Mouse (Mus musculus) lung, embryonic 15.5 days (tissue): Measurements from ENCODE around the gene Xlr5a. TPM values are rescaled to one million over a fixed set of nuclear protein-coding genes. Genes with fewer than 3 reads are reported as not detected.

Experiments used
- polyA plus RNA-seq: library from polyadenylated mRNA; unstranded; fragments of >200 nt; fragmentation: Nextera tagmentation; extraction: Ambion mirVana; gene quantifications from 2 replicates; pipeline ENCODE4 v1.2.1, GENCODE M21; 2015

Gene Xlr5a
- polyA plus RNA-seq, 1 experiment from 2014 or later: 0.17 TPM

Other genes with a start within 250 kb of the Xlr5a start
- gene Pnma3, start 228.2 kb downstream of the Xlr5a start, polyA plus RNA-seq: 0.17 and 0.18 TPM in 2 replicates
- 0.87 and 2.5 TPM in 2 replicates for gene Xlr4a, start 210.5 kb downstream of the Xlr5a start, polyA plus RNA-seq
- 2.2 and 4.1 TPM in 2 replicates for gene Xlr3a, start 195.9 kb downstream of the Xlr5a start, polyA plus RNA-seq
- gene Gm14685, start 175.9 kb downstream of the Xlr5a start, polyA plus RNA-seq: 0.11 and 0.14 TPM in 2 replicates
- not detected in 2 replicates for gene Xlr5b, start 144.2 kb downstream of the Xlr5a start, polyA plus RNA-seq
- not detected in 2 replicates for gene DXBay18, start 143.5 kb downstream of the Xlr5a start, polyA plus RNA-seq
- gene Spin2d, start 116.0 kb downstream of the Xlr5a start, polyA plus RNA-seq: not detected in 2 replicates
- gene Xlr3b, start 100.8 kb downstream of the Xlr5a start, polyA plus RNA-seq: 9.5 and 10.6 TPM in 2 replicates
- 0.48 and 1.2 TPM in 2 replicates for gene Xlr4b, start 78.6 kb downstream of the Xlr5a start, polyA plus RNA-seq
- 11.7 and 11.9 TPM in 2 replicates for gene F8a, start 64.7 kb downstream of the Xlr5a start, polyA plus RNA-seq
- gene Xlr4c, start 49.8 kb downstream of the Xlr5a start, polyA plus RNA-seq: 0.98 TPM in 1 of 2 replicates, not detected in the other
- not detected in 2 replicates for gene Xlr3c, start 27.6 kb downstream of the Xlr5a start, polyA plus RNA-seq
- gene Xlr5c, start within 50 bp of the Xlr5a start, polyA plus RNA-seq: not detected in 2 replicates
- gene Gm45015, start 43.9 kb upstream of the Xlr5a start, polyA plus RNA-seq: not detected in 2 replicates
- gene Zfp275, start 49.6 kb upstream of the Xlr5a start, polyA plus RNA-seq: 13.3 and 13.5 TPM in 2 replicates
- gene Gm18336, start 105.8 kb upstream of the Xlr5a start, polyA plus RNA-seq: not detected in 2 replicates
- gene Zfp92, start 118.1 kb upstream of the Xlr5a start, polyA plus RNA-seq: 0.09 and 0.19 TPM in 2 replicates
- gene Trex2, start 142.4 kb upstream of the Xlr5a start, polyA plus RNA-seq: not detected in 2 replicates
- 64.4 and 66.9 TPM in 2 replicates for gene Haus7, start 166.1 kb upstream of the Xlr5a start, polyA plus RNA-seq
- gene Bgn, start 190.6 kb upstream of the Xlr5a start, polyA plus RNA-seq: 155 and 183 TPM in 2 replicates
- 0.09 and 0.13 TPM in 2 replicates for gene Atp2b3, start 210.1 kb upstream of the Xlr5a start, polyA plus RNA-seq